Mouse (Mus musculus): ENCODE results near the gene Adnp. TPM values are rescaled to one million over a fixed set of nuclear protein-coding genes. Genes with fewer than 3 reads are reported as not detected.
"Not testable (repeated sequence)": the region's sequence is repeated elsewhere in the genome, so short reads cannot be mapped to it uniquely, and the experiment has no call there.

The Adnp gene
- polyA plus RNA-seq, 1 experiment from 2014 or later, result 5.4 TPM

DNA sequence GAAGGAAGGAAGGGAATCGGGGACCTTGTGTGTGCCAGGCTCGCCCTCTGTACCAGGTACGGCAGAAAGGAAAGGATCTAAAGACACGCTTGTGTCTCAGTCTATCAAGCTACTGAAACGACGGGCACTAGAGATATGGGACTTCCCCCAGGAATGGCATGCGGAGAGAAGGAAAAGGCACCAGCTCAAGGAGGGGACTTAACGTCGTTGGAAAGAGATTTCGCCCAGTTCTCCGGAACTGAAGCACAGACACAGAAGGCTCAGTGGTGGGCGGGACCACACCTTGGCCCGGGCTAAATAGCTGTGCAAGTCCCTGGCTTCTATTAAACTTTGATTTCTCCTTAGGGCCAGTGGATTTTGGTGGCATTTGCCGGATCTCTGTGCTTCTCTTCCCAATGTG is 44.9 kb downstream of the Adnp start:
- WGBS, result 14% methylated on average over 14 of the region's 14 CpGs
- Histone ChIP-seq H3K27me3 (ENCODE audit: control insufficient read depth, insufficient read depth, low read length) (peaks cover 8% of the 10 kb centered on the region; the same call in 1 of the 2 replicates), H3K4me2 (replicated peaks) (peak overlapping the region; percentile 44), H3K4me1 (replicated peaks; ENCODE audit: control insufficient read depth, insufficient read depth, low read length) (peaks cover 15% of the 10 kb centered on the region), H3K4me3 (replicated peaks; ENCODE audit: low read length) (no peak overlapping the region), H3K9ac (0 out of 2 replicates have a peak overlapping the region, but pooled peaks have one; percentile 16), H3K36me3 (replicated peaks; ENCODE audit: control insufficient read depth, insufficient read depth) (no peaks in the 10 kb centered on the region), H3K27ac (no peak overlapping the region), H3K9me3 (ENCODE audit: control insufficient read depth, low read length) (no peaks in the 10 kb centered on the region)
- DNase-seq (ENCODE audit: low spot score) (no peak), ATAC-seq (ENCODE audit: low FRiP score) (no peak)

DNA sequence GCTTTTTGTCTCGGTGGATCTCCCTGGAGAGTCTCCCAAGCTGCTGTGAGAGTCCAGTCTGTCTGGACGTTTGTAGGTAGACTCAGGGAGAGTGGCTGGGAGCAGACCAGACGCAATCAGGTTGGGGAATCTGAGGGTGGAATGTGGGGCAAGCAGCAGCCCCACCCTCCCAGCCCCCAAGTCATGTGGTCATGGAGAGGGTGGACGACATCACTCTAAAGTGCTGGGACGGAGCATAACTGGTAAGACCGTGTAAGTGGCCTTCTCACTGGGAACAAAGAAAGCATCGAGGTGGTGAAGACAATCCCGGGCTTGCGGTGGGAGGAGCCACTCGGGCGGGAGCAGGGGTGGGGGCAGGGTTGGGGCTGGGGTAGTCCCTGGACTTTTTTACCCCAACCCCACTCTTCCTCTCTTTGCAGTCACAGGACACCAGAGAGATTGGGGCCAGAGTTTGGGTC is 45.4 kb downstream of the Adnp start:
- no peak for DNase-seq (ENCODE audit: low spot score)
- peak overlapping the region; percentile 44 for H3K4me2 ChIP-seq (replicated peaks)
- no peaks in the 10 kb centered on the region for H3K9me3 ChIP-seq (ENCODE audit: control insufficient read depth, low read length)
- H3K4me3 ChIP-seq (replicated peaks; ENCODE audit: low read length), result no peak overlapping the region
- no peak for ATAC-seq (ENCODE audit: low FRiP score)
- no peak overlapping the region for H3K27ac ChIP-seq
- 4% methylated on average over 11 of the region's 11 CpGs for WGBS
- H3K27me3 ChIP-seq (ENCODE audit: control insufficient read depth, insufficient read depth, low read length), result peaks cover 8% of the 10 kb centered on the region; the same call in 1 of the 2 replicates
- peaks cover 15% of the 10 kb centered on the region for H3K4me1 ChIP-seq (replicated peaks; ENCODE audit: control insufficient read depth, insufficient read depth, low read length)
- H3K9ac ChIP-seq, result 0 out of 2 replicates have a peak overlapping the region, but pooled peaks have one; percentile 16
- H3K36me3 ChIP-seq (replicated peaks; ENCODE audit: control insufficient read depth, insufficient read depth), result no peaks in the 10 kb centered on the region

DNA sequence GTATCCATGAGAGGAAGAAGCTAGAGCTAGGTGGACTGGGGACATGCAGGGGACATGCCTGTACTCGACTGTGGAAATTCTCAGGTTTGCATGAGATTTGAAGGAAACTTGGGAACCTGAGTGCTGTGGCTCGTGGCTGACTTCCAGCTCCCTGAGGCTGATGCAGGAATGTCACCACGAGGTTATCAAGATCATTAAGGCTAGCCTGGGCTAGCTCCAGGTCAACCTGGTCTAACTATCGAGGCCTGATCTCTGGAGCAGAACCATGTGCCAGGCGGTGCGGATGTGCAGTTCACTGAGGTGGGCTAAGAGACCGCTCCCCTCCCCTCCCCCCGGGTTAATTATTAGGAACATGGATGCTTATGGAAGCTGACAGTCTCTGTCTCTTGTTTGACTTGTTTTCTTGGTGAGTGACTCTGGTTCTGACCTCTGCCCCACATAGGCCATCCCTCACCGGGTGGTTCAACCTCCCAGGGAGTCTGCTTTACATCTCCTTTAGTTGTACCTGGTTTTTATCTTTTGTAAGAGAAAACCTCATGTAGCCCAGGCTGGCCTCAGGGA is 46.5 kb downstream of the Adnp start:
- no peak overlapping the region for H3K4me2 ChIP-seq (replicated peaks)
- no peak overlapping the region for H3K4me3 ChIP-seq (replicated peaks; ENCODE audit: low read length)
- ATAC-seq (ENCODE audit: low FRiP score), result no peak
- no peak overlapping the region for H3K9ac ChIP-seq
- no peak overlapping the region for H3K27ac ChIP-seq
- H3K27me3 ChIP-seq (ENCODE audit: control insufficient read depth, insufficient read depth, low read length), result peaks cover 8% of the 10 kb centered on the region; the same call in 1 of the 2 replicates
- no peaks in the 10 kb centered on the region for H3K9me3 ChIP-seq (ENCODE audit: control insufficient read depth, low read length)
- peaks cover 15% of the 10 kb centered on the region for H3K4me1 ChIP-seq (replicated peaks; ENCODE audit: control insufficient read depth, insufficient read depth, low read length)
- 80% methylated on average over 9 of the region's 9 CpGs for WGBS
- DNase-seq (ENCODE audit: low spot score), result no peak
- no peaks in the 10 kb centered on the region for H3K36me3 ChIP-seq (replicated peaks; ENCODE audit: control insufficient read depth, insufficient read depth)

DNA sequence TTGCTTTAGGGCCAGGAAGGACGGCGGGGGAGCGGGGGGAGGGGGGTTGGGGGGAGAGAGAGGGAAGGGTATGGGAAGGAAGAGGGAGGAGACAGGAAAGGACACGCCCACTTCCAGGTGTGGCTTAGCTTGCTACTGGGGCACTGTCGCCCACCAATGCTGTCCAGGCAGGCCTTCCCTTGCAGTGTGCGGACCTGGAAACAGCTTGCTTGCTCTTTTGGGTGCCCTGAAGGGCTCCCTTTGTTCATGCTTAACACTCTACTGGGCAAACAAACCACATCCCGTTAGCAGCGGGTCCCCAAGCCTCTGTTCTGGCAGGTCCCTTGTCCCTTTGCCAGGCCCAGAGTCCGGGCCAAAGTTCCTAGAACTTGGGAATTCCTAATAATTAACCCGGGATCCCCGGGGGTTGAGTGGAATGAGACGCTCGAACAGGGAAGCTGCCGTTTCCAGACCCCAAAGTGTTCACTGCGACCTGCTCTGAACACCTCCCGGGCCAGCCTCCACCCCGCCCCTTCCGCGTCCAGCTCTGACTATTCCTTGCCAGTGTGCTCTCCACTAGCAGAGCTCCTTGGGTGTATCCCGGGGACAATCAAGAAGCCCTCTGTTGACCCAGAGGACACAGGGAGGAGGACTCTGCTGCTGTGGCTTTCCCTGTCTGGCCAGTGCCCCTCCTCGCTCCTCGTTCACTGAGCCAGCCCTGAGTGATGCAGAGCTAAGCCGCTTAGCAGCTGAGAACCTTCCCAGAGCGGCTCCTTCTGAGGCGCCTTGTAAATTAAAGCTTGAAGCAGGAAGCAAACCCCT is 47.8 kb downstream of the Adnp start:
- H3K27ac ChIP-seq, result 0 out of 2 replicates have a peak overlapping the region, but pooled peaks have one; percentile 24

DNA sequence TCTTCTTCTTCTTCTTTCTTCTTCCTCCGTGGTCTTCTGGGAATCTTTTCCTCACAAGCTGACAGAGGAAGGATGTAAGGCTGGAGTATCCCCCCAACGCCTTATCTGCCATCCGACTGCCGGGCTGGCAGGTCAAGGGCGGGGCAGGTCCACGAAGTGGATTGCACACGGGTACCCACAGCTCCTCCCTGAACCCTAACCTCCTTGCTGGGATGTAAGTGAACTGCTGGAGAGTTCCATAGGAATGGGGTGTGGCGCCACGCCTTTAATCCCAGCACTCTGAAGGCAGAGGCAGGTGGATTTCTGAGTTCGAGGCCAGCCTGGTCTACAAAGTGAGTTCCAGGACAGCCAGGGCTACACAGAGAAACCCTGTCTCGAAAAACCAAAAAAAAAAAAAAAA is 48.9 kb downstream of the Adnp start:
- H3K9ac ChIP-seq; DNase-seq (ENCODE audit: low spot score); H3K4me2 ChIP-seq (replicated peaks); H3K9me3 ChIP-seq (ENCODE audit: control insufficient read depth, low read length); H3K36me3 ChIP-seq (replicated peaks; ENCODE audit: control insufficient read depth, insufficient read depth); H3K4me3 ChIP-seq (replicated peaks; ENCODE audit: low read length); H3K27me3 ChIP-seq (ENCODE audit: control insufficient read depth, insufficient read depth, low read length); ATAC-seq (ENCODE audit: low FRiP score); H3K27ac ChIP-seq: not testable (repeated sequence)
- H3K4me1 ChIP-seq (replicated peaks; ENCODE audit: control insufficient read depth, insufficient read depth, low read length), result peaks cover 23% of the 10 kb centered on the region
- 68% methylated on average over 9 of the region's 11 CpGs for WGBS

More for the DNA sequence above, 47.8 kb downstream of the Adnp start:
- H3K4me3 ChIP-seq (replicated peaks; ENCODE audit: low read length), result no peak overlapping the region
- peaks cover 22% of the 10 kb centered on the region for H3K4me1 ChIP-seq (replicated peaks; ENCODE audit: control insufficient read depth, insufficient read depth, low read length)
- H3K9me3 ChIP-seq (ENCODE audit: control insufficient read depth, low read length), result no peaks in the 10 kb centered on the region
- DNase-seq (ENCODE audit: low spot score), result no peak
- no peak; the same call in 1 of the 2 replicates for ATAC-seq (ENCODE audit: low FRiP score)
- 6% methylated on average over 24 of the region's 25 CpGs for WGBS
- H3K27me3 ChIP-seq (ENCODE audit: control insufficient read depth, insufficient read depth, low read length), result peaks cover 8% of the 10 kb centered on the region; the same call in 1 of the 2 replicates
- no peaks in the 10 kb centered on the region for H3K36me3 ChIP-seq (replicated peaks; ENCODE audit: control insufficient read depth, insufficient read depth)
- H3K4me2 ChIP-seq (replicated peaks), result peak overlapping the region; percentile 44
- H3K9ac ChIP-seq, result peak overlapping the region; percentile 31; the same call in 1 of the 2 replicates

DNA sequence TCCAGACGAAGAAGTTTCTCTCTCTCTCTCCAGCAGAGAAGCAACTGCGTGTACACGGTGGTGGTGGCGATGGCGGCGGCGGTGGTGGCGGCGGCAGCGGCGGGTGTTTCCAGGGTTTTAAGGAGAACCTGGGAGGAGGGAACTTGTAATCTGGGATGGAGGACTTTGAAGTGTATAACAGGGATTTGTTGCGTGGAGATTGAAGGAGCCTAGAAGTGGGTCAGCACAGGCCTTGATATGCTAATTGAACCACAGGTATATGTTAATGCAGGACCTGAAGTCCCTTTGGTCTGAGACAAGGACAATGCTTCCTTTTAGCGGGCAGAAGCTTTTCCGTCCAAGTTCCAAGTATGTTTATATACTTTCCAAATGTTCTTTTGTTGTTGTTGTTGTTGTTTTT is 50.6 kb downstream of the Adnp start:
- H3K27ac ChIP-seq, result no peak overlapping the region
- no peak overlapping the region for H3K4me3 ChIP-seq (replicated peaks; ENCODE audit: low read length)
- no peak overlapping the region for H3K9ac ChIP-seq
- no peak for DNase-seq (ENCODE audit: low spot score)
- no peak overlapping the region for H3K4me2 ChIP-seq (replicated peaks)
- H3K4me1 ChIP-seq (replicated peaks; ENCODE audit: control insufficient read depth, insufficient read depth, low read length), result peaks cover 16% of the 10 kb centered on the region
- no peak for ATAC-seq (ENCODE audit: low FRiP score)
- H3K36me3 ChIP-seq (replicated peaks; ENCODE audit: control insufficient read depth, insufficient read depth), result no peaks in the 10 kb centered on the region
- H3K27me3 ChIP-seq (ENCODE audit: control insufficient read depth, insufficient read depth, low read length), result peaks cover 8% of the 10 kb centered on the region; the same call in 1 of the 2 replicates
- 23% methylated on average over 14 of the region's 14 CpGs for WGBS
- H3K9me3 ChIP-seq (ENCODE audit: control insufficient read depth, low read length), result no peaks in the 10 kb centered on the region

DNA sequence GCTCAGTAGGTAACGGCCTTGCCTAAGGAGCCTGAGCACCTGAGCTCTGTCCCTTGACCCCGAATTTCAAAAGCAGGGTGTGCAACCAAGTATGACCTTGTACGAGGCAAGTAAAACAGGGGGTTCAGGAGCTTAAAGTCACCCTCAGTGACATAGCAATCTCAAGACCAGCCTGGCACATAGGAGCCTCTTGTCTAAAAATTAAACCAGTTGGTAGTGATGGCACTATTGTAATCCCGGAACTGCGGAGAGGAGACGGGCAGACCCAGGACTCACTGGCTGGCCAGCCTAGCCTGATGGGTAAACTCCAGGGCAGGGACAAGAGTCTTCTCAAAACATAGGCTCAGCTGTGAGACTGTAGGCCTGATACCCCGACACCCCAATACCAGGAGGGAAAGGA is 51.2 kb downstream of the Adnp start:
- no peak overlapping the region for H3K4me2 ChIP-seq (replicated peaks)
- DNase-seq (ENCODE audit: low spot score), result no peak
- no peak overlapping the region for H3K9ac ChIP-seq
- peaks cover 8% of the 10 kb centered on the region; the same call in 1 of the 2 replicates for H3K27me3 ChIP-seq (ENCODE audit: control insufficient read depth, insufficient read depth, low read length)
- ATAC-seq (ENCODE audit: low FRiP score), result no peak
- no peaks in the 10 kb centered on the region for H3K36me3 ChIP-seq (replicated peaks; ENCODE audit: control insufficient read depth, insufficient read depth)
- peaks cover 15% of the 10 kb centered on the region for H3K4me1 ChIP-seq (replicated peaks; ENCODE audit: control insufficient read depth, insufficient read depth, low read length)
- no peak overlapping the region for H3K4me3 ChIP-seq (replicated peaks; ENCODE audit: low read length)
- H3K9me3 ChIP-seq (ENCODE audit: control insufficient read depth, low read length), result no peaks in the 10 kb centered on the region
- 87% methylated on average over 7 of the region's 7 CpGs for WGBS
- H3K27ac ChIP-seq, result no peak overlapping the region

DNA sequence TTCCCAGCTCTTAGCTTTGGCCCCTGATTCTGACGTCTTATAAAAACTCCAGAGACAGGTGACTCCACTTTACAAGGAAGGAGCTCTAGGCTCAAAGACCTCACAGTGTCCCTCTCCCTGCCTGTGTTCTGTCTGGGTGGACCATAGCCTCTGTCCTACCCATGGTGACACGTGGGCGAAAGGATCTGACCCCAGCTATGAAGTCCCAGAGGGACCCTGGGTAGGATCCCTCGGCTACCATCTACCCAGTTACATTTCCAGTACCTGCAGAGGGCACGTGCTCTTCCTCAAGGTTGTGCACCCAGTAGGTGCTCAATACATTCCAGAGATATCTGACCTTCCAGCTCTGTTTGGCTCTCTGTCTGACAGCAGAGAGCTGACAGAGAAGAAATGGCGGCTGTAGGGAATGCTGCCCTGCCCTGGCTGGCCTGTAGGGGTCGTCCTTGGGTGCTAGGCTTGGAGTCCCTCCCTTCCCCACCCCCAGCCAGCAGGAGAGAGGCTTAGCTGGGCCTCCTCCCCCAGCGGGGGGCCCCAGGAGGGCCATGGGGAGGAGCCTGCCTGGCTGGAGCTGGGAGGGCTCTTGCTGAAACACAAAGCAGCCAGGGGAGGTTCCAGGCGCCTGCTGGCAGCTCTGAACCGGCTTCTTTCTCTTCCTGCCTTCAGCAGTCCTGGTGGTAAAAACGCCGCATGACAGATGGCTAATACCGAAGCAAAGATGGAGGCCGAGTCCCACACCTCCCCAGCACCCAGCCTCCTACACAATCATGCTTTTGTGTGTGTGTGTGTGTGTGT is 52.6 kb downstream of the Adnp start:
- Histone ChIP-seq H3K27ac (peak overlapping the region; percentile 20), H3K9ac (no peak overlapping the region), H3K4me1 (replicated peaks; ENCODE audit: control insufficient read depth, insufficient read depth, low read length) (peaks cover 13% of the 10 kb centered on the region), H3K27me3 (ENCODE audit: control insufficient read depth, insufficient read depth, low read length) (0 out of 2 replicates have a peak, but pooled peaks cover 3% of the 10 kb centered on the region), H3K9me3 (ENCODE audit: control insufficient read depth, low read length) (no peaks in the 10 kb centered on the region), H3K4me3 (replicated peaks; ENCODE audit: low read length) (no peak overlapping the region), H3K36me3 (replicated peaks; ENCODE audit: control insufficient read depth, insufficient read depth) (no peaks in the 10 kb centered on the region), H3K4me2 (replicated peaks) (no peak overlapping the region; the same call in 1 of the 2 replicates)
- ATAC-seq (ENCODE audit: low FRiP score) (peak; percentile 80), DNase-seq (ENCODE audit: low spot score) (peak; percentile 80)
- WGBS, result 21% methylated on average over 14 of the region's 14 CpGs

DNA sequence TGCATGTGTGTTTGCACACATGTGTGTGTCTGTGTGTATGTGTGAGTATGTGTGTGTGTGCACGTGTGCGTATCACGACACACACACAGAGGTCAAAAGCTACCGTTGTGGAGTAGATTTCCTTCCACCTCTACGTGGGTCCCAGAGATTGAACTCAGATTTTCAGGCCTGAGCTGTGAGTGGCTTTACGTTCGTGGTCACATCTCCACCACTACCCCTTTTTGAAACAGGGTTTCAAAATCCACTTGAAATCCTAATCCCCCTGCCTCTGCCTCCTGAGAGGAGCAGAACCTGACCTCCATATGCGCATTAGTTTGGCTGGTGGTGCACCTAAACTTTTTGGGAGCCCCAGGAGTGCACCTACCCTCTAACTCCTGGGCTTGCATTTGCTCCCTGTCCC is 57.7 kb downstream of the Adnp start:
- H3K9ac ChIP-seq, result no peak overlapping the region
- no peak overlapping the region for H3K4me3 ChIP-seq (replicated peaks; ENCODE audit: low read length)
- H3K4me1 ChIP-seq (replicated peaks; ENCODE audit: control insufficient read depth, insufficient read depth, low read length), result peaks cover 3% of the 10 kb centered on the region
- no peaks in the 10 kb centered on the region for H3K9me3 ChIP-seq (ENCODE audit: control insufficient read depth, low read length)
- no peaks in the 10 kb centered on the region for H3K27me3 ChIP-seq (ENCODE audit: control insufficient read depth, insufficient read depth, low read length)
- ATAC-seq (ENCODE audit: low FRiP score) (no peak), DNase-seq (ENCODE audit: low spot score) (no peak)
- H3K27ac ChIP-seq, result no peak overlapping the region
- H3K36me3 ChIP-seq (replicated peaks; ENCODE audit: control insufficient read depth, insufficient read depth), result no peaks in the 10 kb centered on the region
- H3K4me2 ChIP-seq (replicated peaks), result no peak overlapping the region
- WGBS, result 92% methylated on average over 8 of the region's 8 CpGs

All from hindbrain, embryonic 14.5 days (tissue).